Mouse (Mus musculus) embryonic facial prominence, embryonic 11.5 days (tissue): ENCODE measurements around the gene Map3k20. TPM values are rescaled to one million over a fixed set of nuclear protein-coding genes. Genes with fewer than 3 reads are reported as not detected.

Experiments
- ATAC-seq: fragments of 200-750 bp; cut with Nextera tagmentation; replicated peaks from 2 replicates; pipeline ENCODE4 v1.8.0; 2017; ENCODE audit warnings: low read depth; ENCODE audit not compliant: insufficient number of reproducible peaks, low FRiP score, low TSS enrichment
- DNase-seq: peaks from one replicate; pipeline ENCODE4 v3.0.0-alpha.2; 2015; ENCODE audit warnings: low spot score
- H3K27ac ChIP-seq: fragments of 300-500 bp; sonication (generic); replicated peaks from 2 replicates; pipeline ENCODE4 v1.5.1; 2014; ENCODE audit warnings: mild to moderate bottlenecking, low read depth, low read length, control low read depth
- H3K27me3 ChIP-seq: fragments of 300-500 bp; sonication (generic); 2 replicates; pipeline ENCODE4 v1.6.1; 2014; ENCODE audit warnings: mild to moderate bottlenecking, low read length, moderate library complexity, mixed read lengths; ENCODE audit not compliant: control insufficient read depth, insufficient read depth
- H3K36me3 ChIP-seq: fragments of 300-500 bp; sonication (generic); replicated peaks from 2 replicates; pipeline ENCODE4 v1.6.1; 2014; ENCODE audit warnings: low read depth, mild to moderate bottlenecking, low read length, moderate library complexity, mixed read lengths; ENCODE audit not compliant: control insufficient read depth, insufficient read depth
- H3K4me1 ChIP-seq: fragments of 300-500 bp; sonication (generic); 2 replicates; pipeline ENCODE4 v1.6.1; 2014; ENCODE audit warnings: low read length, mixed read lengths; ENCODE audit not compliant: control insufficient read depth, insufficient read depth
- H3K4me2 ChIP-seq: fragments of 300-500 bp; sonication (generic); 2 replicates; pipeline ENCODE4 v1.6.1; 2014; ENCODE audit warnings: low read depth, mild to moderate bottlenecking, control low read depth, low read length, moderate library complexity
- H3K4me3 ChIP-seq: fragments of 300-500 bp; sonication (generic); 2 replicates; pipeline ENCODE4 v1.5.1; 2014; ENCODE audit warnings: low read depth, low read length, control low read depth
- H3K9ac ChIP-seq: fragments of 300-500 bp; sonication (generic); replicated peaks from 2 replicates; pipeline ENCODE4 v1.6.1; 2014; ENCODE audit warnings: mild to moderate bottlenecking, control low read depth, low read length
- H3K9me3 ChIP-seq: fragments of 300-500 bp; sonication (generic); replicated peaks from 2 replicates; pipeline ENCODE4 v1.6.1; 2016; ENCODE audit warnings: mild to moderate bottlenecking, low read length, inconsistent platforms, mixed read lengths; ENCODE audit not compliant: control insufficient read depth
- WGBS: fragments of 180-500 bp; shearing (Covaris S2); extraction: QIAGEN DNeasy Blood & Tissue Kit; methylation state at CpG from one replicate; pipeline ENCODE4 v1.1.7; 2014; 5-methylcytosine and 5-hydroxymethylcytosine counted together
- polyA plus RNA-seq: library from polyadenylated mRNA; unstranded; fragments of >200 nt; fragmentation: Nextera tagmentation; extraction: Ambion mirVana; gene quantifications from 2 replicates; pipeline ENCODE4 v1.2.1, GENCODE M21; 2014

The Map3k20 gene
- polyA plus RNA-seq, 1 experiment from 2014 or later = 8.8 TPM

DNA sequence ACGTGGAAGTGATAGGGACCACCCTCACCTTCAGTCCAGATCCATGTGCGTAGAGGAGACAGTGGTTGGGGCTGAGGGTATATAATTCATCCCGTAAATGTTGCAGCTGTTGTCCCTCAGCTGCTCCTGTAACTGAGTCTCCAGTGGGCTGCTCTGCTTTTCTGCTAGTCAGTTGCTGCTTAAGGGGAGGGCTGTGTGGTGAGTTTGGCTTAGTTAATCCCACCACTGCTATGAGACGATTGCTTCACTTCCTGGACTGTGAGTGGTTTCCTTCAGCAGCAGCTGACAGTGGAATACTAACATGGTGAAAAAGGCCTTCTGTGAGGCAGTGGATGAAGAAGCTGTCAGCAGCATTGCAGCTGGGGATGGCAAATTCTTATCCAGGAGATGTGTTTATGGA lies 33.0 kb downstream of the Map3k20 start:
- no peaks in the 10 kb centered on the region for H3K4me1 ChIP-seq
- no peak overlapping the region for H3K27ac ChIP-seq
- no peak overlapping the region for H3K4me2 ChIP-seq
- H3K9me3 ChIP-seq = no peaks in the 10 kb centered on the region
- no peak overlapping the region for H3K9ac ChIP-seq
- 71% methylated on average over 4 of the region's 4 CpGs for WGBS
- ATAC-seq (no peak), DNase-seq (no peak)
- no peaks in the 10 kb centered on the region for H3K36me3 ChIP-seq
- no peaks in the 10 kb centered on the region for H3K27me3 ChIP-seq
- H3K4me3 ChIP-seq = no peak overlapping the region

DNA sequence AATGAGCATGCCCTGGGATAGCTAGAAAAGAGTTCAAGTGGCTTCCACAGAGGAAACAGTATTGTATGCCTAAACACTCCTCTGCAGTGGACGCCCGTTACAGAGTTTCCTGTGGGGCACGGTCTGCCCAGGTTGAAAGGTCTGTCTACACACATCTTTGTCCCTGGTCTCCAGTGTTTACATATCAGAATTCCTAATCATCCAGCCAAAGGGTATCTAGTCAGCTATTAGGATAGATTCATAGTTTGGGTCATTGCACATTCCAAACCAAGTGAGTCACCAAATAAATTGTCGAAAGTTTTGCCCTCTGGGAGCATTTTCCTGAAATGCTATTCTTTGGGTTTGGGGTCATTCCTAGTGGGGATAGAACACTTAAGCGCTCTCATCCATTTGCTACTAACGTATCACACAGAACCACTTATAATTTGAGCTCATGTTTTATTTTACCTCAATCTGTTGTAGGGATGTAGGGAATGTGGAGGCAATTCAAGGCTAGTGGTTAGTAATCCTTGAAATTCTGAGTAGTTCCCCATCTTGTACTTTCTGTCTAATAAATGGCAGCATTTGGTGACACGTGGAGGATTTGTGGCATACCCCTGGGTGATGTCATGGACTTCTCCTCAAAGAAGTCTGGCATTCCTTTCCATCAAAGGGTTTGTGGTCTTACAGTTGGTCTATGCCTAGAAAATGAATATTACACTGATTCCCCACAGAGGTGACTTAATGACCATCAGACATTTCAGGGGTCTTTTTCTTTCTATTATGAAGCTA lies 33.8 kb downstream of the Map3k20 start:
- H3K27ac ChIP-seq = no peak overlapping the region; the same call in 1 of the 2 replicates
- no peaks in the 10 kb centered on the region for H3K9me3 ChIP-seq
- H3K4me2 ChIP-seq = no peak overlapping the region
- no peak for ATAC-seq
- H3K4me1 ChIP-seq = no peaks in the 10 kb centered on the region
- no peaks in the 10 kb centered on the region for H3K27me3 ChIP-seq
- H3K36me3 ChIP-seq = no peaks in the 10 kb centered on the region
- WGBS = 66% methylated on average over 7 of the region's 7 CpGs
- no peak overlapping the region for H3K4me3 ChIP-seq
- no peak overlapping the region for H3K9ac ChIP-seq
- no peak for DNase-seq

DNA sequence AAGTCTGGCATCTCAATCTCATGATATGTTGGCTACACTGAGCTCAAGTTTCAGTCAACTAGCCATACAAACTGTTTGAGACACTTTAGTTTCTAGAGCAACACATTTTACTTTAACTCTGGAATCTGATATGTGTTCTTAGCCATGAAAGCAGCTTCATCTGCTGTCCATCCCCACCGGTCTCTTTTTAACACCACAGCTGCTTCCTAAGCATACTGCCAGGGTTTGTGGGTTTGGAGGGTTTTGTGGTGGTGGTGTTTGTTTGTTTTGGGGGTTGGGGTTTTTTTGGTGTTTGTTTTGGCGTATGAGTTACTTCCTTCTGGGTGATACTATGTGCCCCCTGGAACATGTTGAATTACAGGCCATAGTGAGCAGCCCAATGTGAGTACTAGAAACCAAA lies 35.2 kb downstream of the Map3k20 start:
- no peak overlapping the region for H3K27ac ChIP-seq
- H3K4me1 ChIP-seq = no peaks in the 10 kb centered on the region
- H3K9ac ChIP-seq = no peak overlapping the region
- no peaks in the 10 kb centered on the region for H3K27me3 ChIP-seq
- ATAC-seq (no peak), DNase-seq (no peak)
- no peak overlapping the region for H3K4me2 ChIP-seq
- H3K4me3 ChIP-seq = no peak overlapping the region
- no peaks in the 10 kb centered on the region for H3K36me3 ChIP-seq
- WGBS = 55% methylated on average over 2 of the region's 2 CpGs
- no peaks in the 10 kb centered on the region for H3K9me3 ChIP-seq

DNA sequence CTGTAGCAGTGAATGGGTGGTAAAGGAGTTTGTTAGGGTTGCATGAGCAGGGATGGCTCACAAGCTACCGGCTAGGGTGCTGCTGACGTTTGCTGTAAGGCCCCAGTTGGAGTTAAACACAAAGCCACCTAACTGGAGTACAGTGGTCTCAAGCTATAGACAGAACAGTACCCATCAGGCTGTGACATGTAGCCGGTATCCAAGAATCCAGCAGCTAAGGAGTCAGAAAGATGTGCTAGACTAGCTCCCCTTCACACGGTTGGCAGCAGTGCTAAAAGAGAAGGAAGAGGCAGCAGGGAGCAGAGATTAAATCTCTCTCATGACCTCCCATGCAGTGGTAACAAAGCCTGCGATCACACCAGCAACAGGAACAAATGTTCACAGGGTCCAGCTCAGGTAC lies 36.2 kb downstream of the Map3k20 start:
- no peaks in the 10 kb centered on the region for H3K36me3 ChIP-seq
- no peak for DNase-seq
- no peak overlapping the region for H3K27ac ChIP-seq
- no peak for ATAC-seq
- H3K9me3 ChIP-seq = no peaks in the 10 kb centered on the region
- H3K27me3 ChIP-seq = no peaks in the 10 kb centered on the region
- no peak overlapping the region for H3K4me2 ChIP-seq
- WGBS = 75% methylated on average over 5 of the region's 5 CpGs
- no peaks in the 10 kb centered on the region for H3K4me1 ChIP-seq
- H3K4me3 ChIP-seq = no peak overlapping the region
- no peak overlapping the region for H3K9ac ChIP-seq

DNA sequence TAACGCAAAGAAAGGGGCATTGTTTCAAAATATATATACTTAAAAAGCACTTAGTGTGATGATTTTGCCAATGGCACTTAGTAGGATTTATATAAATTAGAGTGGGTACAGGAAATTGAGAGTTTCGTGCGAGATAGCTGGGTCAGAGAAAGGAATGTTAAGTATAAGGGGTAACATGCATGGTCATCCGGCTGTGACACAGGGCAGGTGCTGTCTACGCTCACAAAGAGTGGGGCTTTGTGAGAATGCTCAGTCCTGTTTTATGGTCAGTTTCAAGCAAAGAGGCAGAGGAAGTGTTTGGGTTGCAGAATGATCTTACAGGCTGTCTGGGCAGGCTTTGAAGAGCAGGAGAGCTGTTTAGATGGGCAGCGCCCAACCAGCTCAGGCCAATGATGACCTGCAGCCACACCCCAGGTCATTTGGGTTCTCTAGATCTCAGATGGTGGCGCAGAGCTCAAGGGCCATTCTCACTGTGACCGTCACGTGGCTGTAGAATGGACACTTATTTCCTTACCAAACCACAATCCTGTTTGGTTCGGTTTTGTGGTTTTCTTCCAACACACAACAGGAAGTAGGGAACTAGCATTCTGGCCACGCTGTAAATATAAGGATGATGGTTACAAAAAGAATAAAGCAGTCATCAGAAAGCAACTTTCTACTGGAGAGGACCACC lies 37.4 kb downstream of the Map3k20 start:
- Histone ChIP-seq H3K27ac (no peak overlapping the region), H3K9me3 (no peaks in the 10 kb centered on the region), H3K4me1 (no peaks in the 10 kb centered on the region), H3K27me3 (no peaks in the 10 kb centered on the region), H3K9ac (no peak overlapping the region), H3K36me3 (no peaks in the 10 kb centered on the region), H3K4me3 (no peak overlapping the region), H3K4me2 (no peak overlapping the region)
- DNase-seq = no peak
- no peak for ATAC-seq
- WGBS = 80% methylated on average over 11 of the region's 11 CpGs

DNA sequence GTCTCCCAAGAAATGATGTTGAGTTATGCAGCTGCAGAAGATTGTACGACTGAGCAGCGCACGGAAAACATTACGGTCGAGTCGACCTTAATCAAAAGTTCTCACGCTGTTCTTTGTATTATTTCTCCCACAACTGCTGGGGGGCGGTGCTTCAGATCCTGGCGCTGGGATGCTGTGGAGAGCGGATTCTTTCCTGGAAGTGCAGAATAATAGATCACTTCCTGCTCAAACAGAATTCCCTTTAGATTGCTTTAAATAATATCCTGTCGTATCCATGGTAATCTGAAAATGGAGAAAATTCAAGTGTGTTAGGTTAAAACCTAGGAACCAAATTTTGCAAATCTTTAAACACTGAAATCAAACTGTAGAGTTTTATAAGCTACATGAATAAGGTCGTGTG lies 39.0 kb downstream of the Map3k20 start:
- WGBS = 80% methylated on average over 12 of the region's 12 CpGs

DNA sequence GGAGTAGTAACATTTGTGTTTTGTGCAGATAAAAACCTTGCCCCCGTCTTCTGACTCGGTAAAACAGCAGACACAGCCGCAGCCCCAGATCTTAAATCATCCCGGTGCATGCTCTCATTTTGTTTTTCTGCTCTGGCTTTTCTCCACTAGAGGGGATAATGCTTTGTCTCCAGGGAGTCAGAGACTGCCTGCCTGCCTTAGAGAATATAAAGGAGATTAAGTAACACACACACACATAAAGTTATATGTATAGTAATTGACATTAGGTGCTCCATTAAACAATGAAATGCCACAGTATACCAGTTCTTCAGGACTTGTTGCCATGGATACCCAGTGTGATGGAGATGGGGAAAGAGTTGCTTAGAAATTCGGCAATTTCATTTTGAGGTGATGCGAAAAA lies 41.1 kb downstream of the Map3k20 start:
- Histone ChIP-seq H3K9me3 (no peaks in the 10 kb centered on the region), H3K27ac (no peak overlapping the region), H3K4me2 (no peak overlapping the region), H3K27me3 (no peaks in the 10 kb centered on the region), H3K4me1 (no peaks in the 10 kb centered on the region), H3K9ac (no peak overlapping the region), H3K36me3 (no peaks in the 10 kb centered on the region), H3K4me3 (no peak overlapping the region)
- DNase-seq = peak; percentile 24
- no peak for ATAC-seq
- 61% methylated on average over 6 of the region's 6 CpGs for WGBS

More for the DNA sequence above, 39.0 kb downstream of the Map3k20 start:
- Histone ChIP-seq H3K4me2 (no peak overlapping the region), H3K36me3 (no peaks in the 10 kb centered on the region), H3K9ac (no peak overlapping the region), H3K9me3 (no peaks in the 10 kb centered on the region), H3K27ac (no peak overlapping the region), H3K4me1 (no peaks in the 10 kb centered on the region), H3K4me3 (no peak overlapping the region), H3K27me3 (no peaks in the 10 kb centered on the region)
- ATAC-seq (no peak), DNase-seq (no peak)

DNA sequence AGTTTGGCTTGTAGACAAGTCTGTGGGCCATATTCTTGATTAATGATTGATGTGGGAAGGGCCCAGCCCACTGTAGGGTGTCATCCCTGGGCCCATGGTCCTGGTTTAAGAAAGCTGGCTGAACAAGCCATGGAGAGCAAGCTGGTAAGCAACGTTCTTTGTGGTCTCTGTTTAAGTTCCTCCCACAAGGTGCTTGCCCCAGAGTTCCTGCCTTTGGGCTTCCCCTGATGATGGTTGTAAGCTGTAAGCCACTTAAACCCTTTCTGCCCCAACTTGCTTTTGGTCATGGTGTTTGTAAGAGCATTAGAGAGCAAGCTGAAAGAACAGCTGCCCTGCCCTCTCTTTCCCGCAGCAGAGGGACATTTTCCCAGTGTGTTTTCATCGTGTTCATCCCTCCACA lies 43.0 kb downstream of the Map3k20 start:
- DNase-seq = no peak

More for the DNA sequence above, 43.0 kb downstream of the Map3k20 start:
- Histone ChIP-seq H3K4me1 (no peaks in the 10 kb centered on the region), H3K4me3 (no peak overlapping the region), H3K27ac (no peak overlapping the region), H3K9ac (no peak overlapping the region), H3K4me2 (no peak overlapping the region), H3K36me3 (no peaks in the 10 kb centered on the region), H3K9me3 (no peaks in the 10 kb centered on the region), H3K27me3 (no peaks in the 10 kb centered on the region)
- 76% methylated on average over 3 of the region's 3 CpGs for WGBS
- ATAC-seq = no peak
